Mouse (Mus musculus) urinary bladder, postnatal 10 days (tissue): ENCODE measurements at regions not wholly inside any gene's neighbourhood (a gene's known extent, or its start where the extent isn't known, plus 50 kb on each side); places are given as distances from the start of the nearest gene placed in this dataset.

Experiments used
- DNase-seq: peaks from one replicate; pipeline ENCODE4 v3.0.0; 2022; ENCODE audit warnings: low spot score

DNA sequence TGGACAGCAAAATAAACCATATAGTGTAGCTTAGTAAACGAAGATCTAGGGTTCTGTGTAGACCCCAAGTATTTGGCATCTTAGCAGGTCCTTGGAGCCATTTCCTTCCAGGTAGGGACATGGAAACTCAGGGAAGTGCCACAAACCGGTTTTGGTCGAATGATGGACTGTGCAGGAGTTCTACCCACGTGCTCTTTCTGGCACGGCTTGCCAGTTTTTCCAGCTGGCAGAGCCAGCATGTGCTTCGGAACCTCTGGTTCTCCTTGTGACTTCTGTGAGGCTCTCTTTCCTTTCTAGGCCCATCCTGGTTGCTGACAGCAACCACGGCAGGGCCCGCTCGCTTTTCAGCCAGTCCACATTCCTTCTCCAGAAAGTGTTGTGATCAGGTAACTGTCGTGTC, 291.4 kb downstream of the Kcnrg start:
- no peak for DNase-seq

DNA sequence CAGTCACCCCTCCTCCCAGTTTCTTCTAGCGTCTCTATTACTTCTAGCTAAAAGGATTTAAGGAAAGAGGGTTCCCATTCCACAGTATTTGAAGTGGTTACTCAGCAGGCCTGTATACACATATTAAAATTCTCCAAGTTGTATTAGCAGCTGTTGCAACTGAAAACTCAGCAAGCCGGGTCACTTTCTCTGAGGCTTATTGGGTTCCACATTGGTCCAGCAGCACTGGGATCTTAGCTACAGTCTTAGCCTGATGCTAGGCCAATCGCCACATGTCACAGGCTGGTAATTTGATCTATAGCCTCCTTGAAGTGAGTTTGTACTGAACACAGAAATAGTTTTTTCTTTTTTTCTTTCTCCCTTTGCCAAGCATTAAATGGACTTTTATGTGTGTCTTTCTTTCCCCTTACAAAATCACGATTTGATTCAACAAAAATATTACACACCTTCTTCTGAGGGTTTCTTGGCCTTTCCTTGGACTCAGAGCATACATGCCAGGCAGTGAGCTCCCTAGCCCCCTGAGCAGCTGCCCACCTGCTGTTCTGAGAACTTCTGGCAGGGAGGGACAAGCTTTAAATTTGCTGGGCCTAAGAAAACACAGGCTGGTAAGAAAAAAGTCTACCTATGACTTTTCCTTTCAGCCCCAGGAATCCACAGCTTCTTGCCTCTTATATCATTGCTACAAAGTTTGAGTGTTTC, 297.3 kb downstream of the Kcnrg start:
- DNase-seq = no peak

DNA sequence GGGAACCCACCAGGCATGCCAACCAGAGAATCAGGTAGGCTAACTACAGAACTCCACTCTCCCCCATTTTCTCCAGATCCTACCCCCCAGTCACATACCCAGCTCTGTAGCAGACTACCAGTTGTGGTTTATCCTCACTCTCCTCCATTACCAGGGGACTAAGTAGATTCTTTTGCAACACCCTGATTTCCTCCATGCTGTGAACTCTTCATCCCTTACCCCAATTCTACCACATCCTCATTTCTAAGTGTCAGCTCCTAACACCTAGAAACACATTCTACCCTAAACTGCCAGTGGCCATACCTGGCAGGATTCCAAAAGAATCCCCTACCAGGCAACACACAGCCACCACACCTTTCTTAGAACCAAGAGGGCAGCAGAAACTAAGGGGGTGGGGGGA, 310.9 kb downstream of the Kcnrg start:
- DNase-seq = no peak

DNA sequence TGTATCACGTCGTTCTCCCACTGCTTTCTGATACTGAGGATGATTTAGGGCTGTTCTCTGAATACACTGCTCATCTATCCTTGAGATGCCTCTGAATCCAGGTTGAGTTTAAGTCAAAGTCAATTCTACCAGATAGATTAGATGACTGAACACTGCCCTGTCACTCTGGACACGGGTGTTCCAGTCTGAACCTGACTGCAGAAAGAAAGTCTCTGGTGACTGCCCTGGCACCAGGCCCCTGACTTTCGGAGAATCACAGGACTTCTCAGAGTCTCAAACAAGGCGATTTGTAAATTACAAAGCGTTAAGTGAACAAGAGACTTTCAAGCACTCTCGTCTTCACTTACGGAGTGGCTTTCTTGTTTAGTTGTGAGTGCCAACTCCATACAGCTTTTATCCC, 324.6 kb downstream of the Kcnrg start:
- DNase-seq = no peak

DNA sequence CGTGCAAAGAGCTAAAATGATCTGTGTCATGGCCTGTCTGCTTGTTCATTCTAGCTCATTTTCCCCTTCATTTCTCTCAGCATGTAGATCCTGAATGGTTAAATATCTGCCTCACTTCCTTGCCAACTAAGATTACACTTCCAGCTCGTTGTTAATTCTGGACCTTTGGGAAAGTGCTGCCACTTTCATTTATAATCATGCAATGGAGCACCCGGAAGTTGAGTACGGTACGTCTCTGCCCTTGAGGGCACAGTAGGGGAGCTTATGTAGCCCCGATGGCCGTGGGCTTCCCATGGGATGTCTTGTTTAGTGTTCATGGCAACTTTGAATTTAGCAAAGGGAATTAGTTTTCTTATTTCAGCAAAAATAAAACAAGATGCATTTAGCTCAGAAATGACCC, 334.4 kb downstream of the Kcnrg start:
- no peak for DNase-seq

DNA sequence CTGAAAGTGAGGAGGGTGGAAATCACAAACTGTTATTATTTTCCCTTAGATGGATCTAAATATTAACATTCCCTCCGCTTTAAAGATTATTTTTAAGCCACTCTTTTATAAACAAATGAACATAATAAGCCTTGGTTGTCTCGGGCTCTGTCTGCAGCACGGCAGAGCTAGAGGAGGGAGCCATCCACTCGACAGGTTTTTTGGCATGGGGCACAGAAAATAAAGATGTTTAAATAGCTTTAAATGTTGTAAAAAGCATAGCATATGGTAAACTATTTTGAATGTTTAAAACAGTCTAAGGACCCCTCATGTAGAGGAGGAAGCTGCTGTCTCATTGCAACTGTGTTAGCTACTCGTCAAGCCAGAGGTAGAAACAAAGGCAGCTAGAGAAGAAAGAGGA, 338.4 kb downstream of the Kcnrg start:
- DNase-seq = no peak

DNA sequence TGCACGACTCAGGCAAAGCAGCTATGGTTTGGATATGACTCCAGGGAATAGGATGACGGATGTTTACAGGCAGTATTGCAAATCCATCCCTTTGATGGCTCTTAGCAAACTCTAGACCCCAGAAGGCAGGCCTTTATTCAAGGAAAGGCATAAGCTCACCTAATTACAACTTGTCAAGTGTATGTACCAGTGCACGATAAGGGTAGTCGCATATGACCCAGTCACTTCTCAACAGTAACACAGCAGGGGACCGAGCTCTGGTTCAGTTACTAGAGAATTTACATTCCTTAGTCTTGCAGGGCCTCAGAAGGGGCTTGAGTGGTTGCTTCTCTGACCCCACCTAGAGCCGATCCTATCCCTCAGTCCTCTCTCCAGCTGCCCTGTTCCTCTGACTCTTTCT, 342.2 kb downstream of the Kcnrg start:
- no peak for DNase-seq

DNA sequence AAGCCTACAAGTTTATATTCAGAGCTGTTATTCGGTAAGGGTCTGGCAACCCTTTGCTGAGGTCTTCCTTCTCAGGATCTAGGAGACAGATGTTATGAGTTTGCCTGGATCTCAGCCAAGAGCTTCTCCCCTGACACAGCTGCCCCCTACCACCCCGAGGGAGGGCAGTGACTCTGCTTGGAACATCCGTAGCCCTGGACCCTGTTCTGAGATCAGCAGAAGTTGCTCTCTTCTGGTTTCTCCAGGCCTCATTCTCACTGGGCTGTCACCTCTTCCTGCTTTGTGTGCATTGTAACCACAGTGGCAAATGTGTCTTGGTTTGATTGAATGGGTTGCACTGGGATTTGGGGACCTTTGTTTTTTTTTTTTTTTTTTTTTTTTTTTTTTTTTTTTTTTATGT, 342.4 kb upstream of the Rnaseh2b start:
- no peak for DNase-seq

DNA sequence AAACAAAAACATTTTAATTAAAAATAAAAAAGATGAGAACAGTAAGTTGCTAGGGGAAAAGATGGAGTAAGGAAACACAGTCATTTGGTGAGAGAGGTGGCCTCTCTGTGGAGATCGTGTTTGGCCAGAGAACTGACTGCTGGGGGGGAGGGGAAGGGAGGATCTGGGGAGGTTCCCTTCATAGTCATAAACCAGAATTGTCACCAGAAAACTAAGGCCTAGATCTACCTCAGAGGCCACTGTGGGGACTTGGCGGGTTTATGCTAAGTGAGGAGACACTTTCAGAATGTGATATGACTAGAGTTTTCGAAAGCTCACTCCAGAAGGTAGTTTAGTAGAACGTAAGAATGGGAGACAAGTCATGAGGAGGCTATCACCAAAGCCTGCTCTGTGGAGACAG, 339.4 kb upstream of the Rnaseh2b start:
- no peak for DNase-seq

DNA sequence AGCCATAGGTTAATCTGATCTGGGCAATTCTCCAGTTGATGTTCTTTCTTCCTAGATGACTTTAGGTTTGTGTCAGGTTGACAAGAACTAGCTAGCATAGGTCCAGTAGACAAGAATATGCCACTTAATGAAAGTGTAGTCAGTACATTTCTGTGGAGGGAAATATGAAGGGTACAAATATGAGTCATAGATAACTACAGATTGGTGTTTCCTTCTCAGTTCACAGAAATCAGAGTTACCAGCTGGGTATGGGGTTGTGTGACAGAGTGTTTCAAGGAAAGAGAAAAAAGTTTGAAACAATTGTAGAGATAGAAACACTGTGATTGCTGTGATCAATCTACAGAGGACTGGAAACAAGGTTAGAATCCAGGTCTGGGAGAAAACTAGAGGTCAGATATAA, 337.0 kb upstream of the Rnaseh2b start:
- DNase-seq = no peak

DNA sequence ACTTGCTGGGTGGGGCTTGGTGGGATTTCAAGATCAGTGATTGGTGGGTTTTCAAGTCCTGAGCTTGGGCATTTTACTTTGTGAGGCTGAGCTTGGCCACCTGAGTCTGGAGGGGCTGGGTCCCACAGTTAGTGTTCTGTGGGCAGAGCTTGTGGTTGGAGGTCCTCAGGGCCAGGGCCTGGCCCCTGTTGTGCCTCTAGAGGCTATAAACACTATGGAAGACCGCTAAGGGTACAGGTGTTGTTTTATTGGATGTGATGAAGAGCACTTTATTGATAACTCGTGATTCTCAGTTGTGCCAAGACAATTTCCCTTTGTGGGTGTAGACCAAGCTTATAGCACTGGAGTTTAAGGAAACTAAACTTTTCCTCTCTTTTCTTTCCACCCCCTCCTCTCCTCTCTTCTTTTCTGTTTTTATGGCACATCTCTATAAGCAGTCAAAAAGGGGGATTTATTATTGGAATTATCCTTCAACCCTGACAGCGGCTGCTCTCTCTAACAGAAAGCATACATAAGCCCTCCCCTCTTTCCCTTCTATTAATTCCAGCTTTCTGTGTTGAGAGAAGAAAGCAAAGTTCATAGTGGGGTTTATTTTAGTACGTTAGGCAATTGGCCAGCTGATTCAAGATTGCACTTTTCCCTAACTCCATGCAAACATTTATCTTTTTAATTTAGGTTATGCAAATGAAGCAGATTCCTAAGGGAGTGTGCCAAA, 332.0 kb upstream of the Rnaseh2b start:
- no peak for DNase-seq

DNA sequence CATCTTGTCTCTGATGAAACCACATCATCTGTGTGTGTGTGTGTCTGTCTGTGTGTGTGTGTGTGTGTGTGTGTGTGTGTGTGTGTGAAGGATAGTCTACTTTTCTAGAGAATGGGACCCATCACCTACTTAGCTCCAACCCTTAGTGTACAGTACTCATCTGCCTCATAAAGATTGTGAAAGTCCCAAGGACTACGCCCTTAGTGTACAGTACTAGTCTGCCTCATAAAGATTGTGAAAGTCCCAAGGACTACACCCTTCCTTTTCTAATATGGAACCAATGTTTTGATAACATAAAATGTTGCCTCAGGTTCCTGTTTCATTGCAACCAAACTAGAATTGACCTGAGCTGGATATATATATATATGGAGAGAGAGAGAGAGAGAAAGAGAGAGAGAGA, 323.9 kb upstream of the Rnaseh2b start:
- no peak for DNase-seq

DNA sequence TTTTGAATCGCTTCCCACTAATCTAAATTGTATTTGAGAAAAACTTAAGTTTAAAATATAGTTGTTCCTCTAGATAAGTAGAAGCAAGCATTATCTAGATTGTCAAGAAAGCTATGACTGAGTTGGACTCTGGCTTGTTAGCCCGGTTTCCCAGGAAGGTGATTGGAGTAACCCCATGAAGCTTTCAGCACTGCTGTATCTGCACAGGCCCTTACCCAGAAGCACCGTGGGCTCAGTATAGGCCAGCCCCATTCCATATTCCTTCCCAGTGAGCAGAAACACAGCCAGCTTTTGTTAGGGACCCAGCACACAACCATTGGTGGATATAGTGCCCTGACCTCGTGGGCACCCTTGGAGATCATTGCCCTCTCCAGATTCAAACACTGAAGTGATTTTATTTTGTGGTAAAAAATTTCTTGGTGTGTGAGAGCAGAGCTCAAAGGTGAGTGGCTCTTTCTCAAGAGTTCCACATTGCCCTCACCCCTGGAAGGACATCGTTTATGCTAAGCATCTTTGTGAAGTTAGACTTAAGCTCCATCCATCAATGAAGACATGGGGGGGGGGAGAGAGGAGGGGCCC, 323.3 kb upstream of the Rnaseh2b start:
- DNase-seq = no peak

DNA sequence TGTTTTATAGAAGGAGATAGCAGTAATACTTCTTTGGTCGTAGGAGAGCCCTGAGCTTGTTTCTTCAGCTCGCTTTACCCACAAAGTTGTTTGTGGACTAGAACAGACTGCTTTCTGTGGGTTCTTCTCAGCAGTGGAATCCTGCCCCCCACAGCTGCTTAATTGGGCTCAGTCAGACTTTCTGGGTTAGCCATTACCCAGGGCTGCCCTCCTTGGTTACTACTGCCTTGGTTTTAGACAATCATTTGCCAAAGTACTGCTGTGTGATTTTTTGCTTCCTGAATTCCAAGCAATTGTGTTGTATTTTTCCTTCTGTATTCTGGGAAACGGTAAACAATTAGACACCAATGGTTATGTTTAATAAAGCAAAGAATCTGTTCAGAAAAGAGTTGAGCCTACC, 321.8 kb upstream of the Rnaseh2b start:
- no peak for DNase-seq

DNA sequence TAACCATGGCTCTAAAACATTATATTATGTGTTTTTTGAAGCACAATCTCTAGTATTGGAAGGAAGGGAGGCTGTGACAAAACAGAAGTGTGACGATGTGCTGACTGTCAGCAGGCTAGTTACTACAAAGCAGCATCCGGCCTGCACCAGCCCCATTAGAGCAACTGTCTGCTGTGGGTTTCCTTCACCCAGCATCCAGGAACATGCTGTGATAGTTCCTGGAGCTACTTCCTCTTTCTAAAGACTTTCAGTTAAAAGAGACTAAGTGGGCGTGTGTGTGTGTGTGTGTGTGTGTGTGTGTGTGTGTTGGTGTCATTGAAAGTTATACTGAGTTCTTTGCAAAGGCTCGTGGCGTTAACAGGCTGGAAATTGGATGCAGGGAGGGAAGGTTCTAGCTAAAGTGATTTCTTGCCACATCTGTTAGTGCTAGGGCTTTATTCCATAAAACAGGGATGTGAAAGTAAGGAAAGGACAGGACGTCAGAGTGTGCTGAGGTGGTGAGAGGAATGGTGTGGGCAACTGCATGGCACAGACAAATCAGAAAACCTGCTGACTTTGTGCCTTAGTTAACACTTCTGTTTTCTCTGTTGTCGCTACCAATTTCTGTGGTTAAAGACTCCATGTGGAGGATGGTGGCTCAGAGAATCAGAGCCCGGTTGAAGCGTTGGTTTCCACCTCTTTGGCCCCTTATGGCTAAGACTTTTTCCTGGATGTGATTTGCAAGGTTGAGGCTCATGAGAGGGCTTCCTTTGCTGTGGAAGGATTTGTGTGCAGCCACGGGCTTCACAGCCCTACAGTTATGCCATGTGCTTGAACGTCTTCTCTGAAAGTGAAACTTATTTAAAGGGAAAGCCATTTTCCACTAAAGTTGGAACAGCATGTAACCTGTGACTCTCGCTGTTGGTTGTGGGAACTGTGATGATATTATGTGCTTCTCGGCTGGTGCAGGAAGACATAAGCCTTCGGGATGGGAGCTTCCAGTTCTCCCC, 321.0 kb upstream of the Rnaseh2b start:
- DNase-seq = no peak

DNA sequence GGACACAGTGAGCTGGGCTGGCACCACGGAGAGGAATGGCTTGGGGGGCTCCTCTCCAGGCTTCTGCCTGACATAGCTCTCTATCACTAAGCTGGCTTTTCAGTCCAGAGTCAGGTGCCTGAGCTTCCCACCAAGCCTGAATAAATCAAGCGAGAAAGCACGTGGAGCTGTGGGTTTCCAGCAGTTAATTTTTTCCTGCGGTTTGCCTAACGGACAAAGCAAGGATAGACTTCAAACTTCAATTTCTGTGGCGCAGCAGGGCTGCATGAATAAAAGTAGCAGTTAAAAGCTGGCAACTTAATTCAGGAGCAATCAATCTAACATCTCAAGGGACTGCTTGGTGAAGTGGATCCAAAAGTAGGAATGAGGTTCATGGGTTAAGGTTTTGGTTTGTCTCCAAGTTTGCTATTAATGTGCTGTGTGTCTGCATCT, 317.1 kb upstream of the Rnaseh2b start:
- DNase-seq = no peak

DNA sequence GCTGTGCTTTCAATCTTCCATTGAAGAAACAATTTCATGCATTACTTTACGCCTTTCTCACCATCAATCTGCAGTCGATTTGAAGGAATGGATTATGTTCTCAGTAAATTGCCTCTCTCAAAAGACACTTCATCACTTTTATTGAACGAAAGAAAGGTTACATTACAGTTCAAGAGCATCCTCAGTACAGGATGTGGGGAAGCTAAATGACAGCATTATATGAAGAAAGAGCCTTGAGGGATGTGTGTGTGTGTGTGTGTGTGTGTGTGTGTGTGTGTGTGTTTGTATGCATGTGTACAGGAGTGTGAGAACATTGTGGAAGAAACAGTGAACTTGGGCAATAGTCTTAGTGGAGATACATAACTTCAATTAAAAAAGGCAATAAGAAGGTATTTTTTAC, 311.8 kb upstream of the Rnaseh2b start:
- no peak for DNase-seq

DNA sequence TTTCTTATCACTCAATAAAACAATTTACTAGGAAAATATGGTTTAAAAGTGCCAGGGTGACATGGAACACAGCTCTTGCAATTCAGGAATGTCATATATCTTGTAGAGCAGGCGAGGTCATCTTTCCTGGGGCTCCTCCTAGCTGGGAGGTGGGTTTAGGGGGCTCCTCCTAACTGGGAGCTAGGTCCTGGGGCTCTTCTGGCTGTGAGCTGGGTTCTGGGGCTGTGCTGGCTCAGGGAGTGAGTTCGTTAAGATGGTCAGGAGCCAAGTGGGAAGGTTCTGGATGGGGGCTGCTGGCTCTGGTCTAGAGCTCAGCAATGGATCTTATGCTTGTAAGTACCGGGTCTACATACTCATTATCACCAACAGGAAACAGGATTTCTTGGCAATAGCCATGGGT, 306.8 kb upstream of the Rnaseh2b start:
- no peak for DNase-seq

DNA sequence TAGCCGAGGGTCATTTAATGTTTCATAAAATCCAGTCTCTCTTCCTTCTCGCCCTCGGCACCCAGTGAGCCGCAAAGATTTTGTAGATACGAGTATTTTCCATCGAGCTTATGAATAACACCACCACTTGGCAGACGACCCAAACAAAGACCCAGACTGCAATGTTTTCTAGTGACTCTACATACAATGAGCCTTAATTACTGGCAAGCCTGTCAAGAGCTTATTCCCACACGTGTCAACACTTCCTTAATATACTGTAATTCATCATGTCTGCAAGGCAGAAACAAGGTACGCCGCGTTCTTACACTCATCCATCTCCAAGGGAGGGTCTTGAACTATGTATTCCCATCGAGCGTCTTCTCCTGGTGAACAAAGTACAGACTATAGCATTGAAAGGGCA, 306.2 kb upstream of the Rnaseh2b start:
- DNase-seq = no peak

DNA sequence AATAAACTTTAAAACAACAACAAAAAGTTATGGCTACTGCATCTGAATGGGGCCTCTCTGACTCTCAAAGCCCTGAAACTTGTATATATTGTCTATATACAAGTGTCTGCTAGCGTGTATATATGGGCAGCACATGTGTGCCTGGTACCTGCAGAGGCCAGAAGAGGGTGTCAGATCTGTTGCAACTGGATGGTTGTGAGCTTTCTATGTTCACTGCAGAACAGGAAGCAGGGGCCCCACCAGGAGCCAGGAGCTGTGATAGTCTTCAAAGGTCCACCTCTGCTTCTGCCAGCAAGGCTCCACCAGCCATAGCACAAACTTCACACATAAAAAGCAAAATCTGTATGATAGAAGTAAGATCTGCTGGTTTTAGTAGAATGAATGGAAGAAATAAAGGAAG, 297.1 kb upstream of the Rnaseh2b start:
- no peak for DNase-seq

DNA sequence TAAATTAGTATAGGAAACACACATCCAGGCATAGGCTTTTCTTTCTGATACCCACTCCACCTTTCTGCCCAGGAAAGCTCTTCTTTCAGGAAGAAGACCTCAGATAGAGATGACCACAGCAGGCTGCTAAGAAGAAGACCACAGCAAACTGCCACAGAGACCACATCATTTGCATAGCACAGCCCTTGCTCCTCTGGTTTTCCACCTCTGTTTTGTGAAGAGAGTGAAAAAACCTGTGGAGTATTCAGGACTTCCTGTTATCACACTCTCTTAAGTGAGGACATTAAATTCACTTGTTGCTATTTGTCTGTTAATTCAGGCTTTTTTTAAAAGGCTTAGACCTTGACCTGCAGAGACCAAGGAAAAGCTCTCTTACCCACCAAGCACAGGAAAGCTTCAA, 294.7 kb upstream of the Rnaseh2b start:
- no peak for DNase-seq

DNA sequence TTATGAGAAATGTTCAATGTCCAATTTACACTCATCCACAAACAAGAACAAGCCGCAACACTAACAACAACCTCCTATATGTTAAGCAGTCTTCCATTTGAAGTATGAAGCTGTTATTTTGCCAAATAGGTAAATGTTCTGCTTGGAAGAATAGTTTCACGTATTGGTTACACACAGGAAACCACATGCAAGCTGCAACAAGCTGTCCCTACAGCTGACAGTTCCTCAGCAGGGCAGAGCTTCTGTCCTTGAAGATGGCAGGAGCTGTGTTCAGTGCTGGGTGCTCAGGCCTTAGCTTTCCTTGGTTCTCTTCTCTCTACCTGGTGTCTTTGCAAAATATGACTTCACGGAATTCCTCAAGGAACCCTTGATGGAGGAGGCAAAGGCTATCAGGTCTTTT, 294.1 kb upstream of the Rnaseh2b start:
- DNase-seq = no peak
